8 mouse cellular contexts compared by ENCODE assay signal in genomic region chr11:35769188-35769745, GRCm38 (mm10). TPM values are rescaled to one million over a fixed set of nuclear protein-coding genes. Genes with fewer than 3 reads are reported as not detected.
A peak's percentile ranks its signal among the peaks of the same experiment; 100 is the strongest.
DNase-seq lines count a peak whose midpoint lies in the region; ATAC-seq and TF ChIP-seq lines count a peak whose summit lies in the region.

Gene Pank3 (plus strand): TSS chr11:35769484.

- WGBS in forebrain, embryonic 12.5 days: under 1% methylated on average over 36 of the region's 50 CpGs
- under 1% methylated on average over 37 of the region's 50 CpGs for WGBS in heart, postnatal 0 days
- under 1% methylated on average over 49 of the region's 50 CpGs for WGBS in liver, embryonic 16.5 days (ENCODE audit: insufficient replicate concordance)
- 1% methylated on average over 50 of the region's 50 CpGs for WGBS in neural tube, embryonic 13.5 days

- no peaks in the 10 kb centered on the region for H3K9me3 ChIP-seq in E14TG2a.4 (ENCODE audit: low read length)
- no peaks in the 10 kb centered on the region for H3K9me3 ChIP-seq in forebrain, embryonic 12.5 days
- no peaks in the 10 kb centered on the region for H3K9me3 ChIP-seq in heart, postnatal 0 days (replicated peaks; ENCODE audit: control insufficient read depth, low read length)
- H3K9me3 ChIP-seq in liver, embryonic 16.5 days (replicated peaks; ENCODE audit: control insufficient read depth, low read length): no peaks in the 10 kb centered on the region
- no peaks in the 10 kb centered on the region for H3K9me3 ChIP-seq in neural tube, embryonic 13.5 days

- peak within 1 kb of the TSS; percentile 96 for H3K27ac ChIP-seq in forebrain, embryonic 12.5 days
- H3K27ac ChIP-seq in heart, postnatal 0 days (ENCODE audit: low read depth): peak within 1 kb of the TSS; percentile 94
- peak within 1 kb of the TSS; percentile 84 for H3K27ac ChIP-seq in liver, embryonic 16.5 days (ENCODE audit: low read length)
- H3K27ac ChIP-seq in neural tube, embryonic 13.5 days (replicated peaks): peak within 1 kb of the TSS; percentile 96
- peak within 1 kb of the TSS; percentile 80 for H3K27ac ChIP-seq in testis, adult 2 months (ENCODE audit: control insufficient read depth, insufficient read depth, low read depth, low read length)

- peak within 1 kb of the TSS; percentile 85 for H3K4me2 ChIP-seq in forebrain, embryonic 12.5 days
- H3K4me2 ChIP-seq in heart, postnatal 0 days (ENCODE audit: low read depth, low read length): peak within 1 kb of the TSS; percentile 87
- peak within 1 kb of the TSS; percentile 91 for H3K4me2 ChIP-seq in liver, embryonic 16.5 days (ENCODE audit: low read depth, low read length)
- H3K4me2 ChIP-seq in neural tube, embryonic 13.5 days: peak within 1 kb of the TSS; percentile 76

- H3K9ac ChIP-seq in forebrain, embryonic 12.5 days: peak within 1 kb of the TSS; percentile 95
- peak within 1 kb of the TSS; percentile 93 for H3K9ac ChIP-seq in heart, postnatal 0 days (replicated peaks; ENCODE audit: low read depth, low read length)
- H3K9ac ChIP-seq in liver, embryonic 16.5 days (ENCODE audit: low read depth, low read length): peak within 1 kb of the TSS; percentile 89
- H3K9ac ChIP-seq in neural tube, embryonic 13.5 days: peak within 1 kb of the TSS; percentile 99

- TF ChIP-seq EP300 in heart, postnatal 0 days (IDR thresholded peaks at IDR 0.05; ENCODE audit: low read depth): no peak

- TF ChIP-seq POLR2A in testis, adult 2 months (IDR thresholded peaks at IDR 0.05; ENCODE audit: control insufficient read depth, low read depth, low read length): peak; percentile 53; the same call in 1 of the 2 replicates

- peaks cover 18% of the 10 kb centered on the region for H3K36me3 ChIP-seq in E14TG2a.4 (ENCODE audit: insufficient read depth, low read length)
- H3K36me3 ChIP-seq in forebrain, embryonic 12.5 days (replicated peaks): peaks cover 2% of the 10 kb centered on the region; the same call in 1 of the 2 replicates
- no peaks in the 10 kb centered on the region for H3K36me3 ChIP-seq in heart, postnatal 0 days (replicated peaks; ENCODE audit: control insufficient read depth, insufficient read depth, low read length)
- no peaks in the 10 kb centered on the region for H3K36me3 ChIP-seq in liver, embryonic 16.5 days (ENCODE audit: control insufficient read depth, insufficient read depth)
- no peaks in the 10 kb centered on the region for H3K36me3 ChIP-seq in neural tube, embryonic 13.5 days
- H3K36me3 ChIP-seq in testis, adult 2 months (ENCODE audit: control insufficient read depth, insufficient read depth, low read length): no peaks in the 10 kb centered on the region

- H3K27me3 ChIP-seq in E14TG2a.4 (ENCODE audit: insufficient read depth, low read length): peaks cover 4% of the 10 kb centered on the region
- H3K27me3 ChIP-seq in forebrain, embryonic 12.5 days: no peaks in the 10 kb centered on the region
- no peaks in the 10 kb centered on the region for H3K27me3 ChIP-seq in heart, postnatal 0 days (ENCODE audit: control insufficient read depth, insufficient read depth, low read length)
- no peaks in the 10 kb centered on the region; the same call in 1 of the 2 replicates for H3K27me3 ChIP-seq in liver, embryonic 16.5 days (ENCODE audit: control insufficient read depth, insufficient read depth, low read depth, low read length)
- no peaks in the 10 kb centered on the region for H3K27me3 ChIP-seq in neural tube, embryonic 13.5 days
- H3K27me3 ChIP-seq in testis, adult 2 months (ENCODE audit: control insufficient read depth, insufficient read depth, low read length): no peaks in the 10 kb centered on the region

- no peak for TF ChIP-seq CTCF in E14TG2a.4 (conservative IDR thresholded peaks at IDR 0.05; ENCODE audit: low read length)
- no peak for TF ChIP-seq CTCF in heart, postnatal 0 days (IDR thresholded peaks at IDR 0.05; ENCODE audit: low read depth)
- no peak for TF ChIP-seq CTCF in testis, adult 2 months (IDR thresholded peaks at IDR 0.05; ENCODE audit: control insufficient read depth, insufficient read depth, insufficient replicate concordance, low read depth, low read length)

- H3K4me3 ChIP-seq in E14TG2a.4 (replicated peaks; ENCODE audit: low read length): peak within 1 kb of the TSS; percentile 96
- peak within 1 kb of the TSS; percentile 79 for H3K4me3 ChIP-seq in forebrain, embryonic 12.5 days (replicated peaks)
- H3K4me3 ChIP-seq in heart, postnatal 0 days (ENCODE audit: low read depth, low read length): peak within 1 kb of the TSS; percentile 81
- H3K4me3 ChIP-seq in liver, embryonic 16.5 days (ENCODE audit: low read depth, low read length): peak within 1 kb of the TSS; percentile 89
- peak within 1 kb of the TSS; percentile 74 for H3K4me3 ChIP-seq in neural tube, embryonic 13.5 days
- H3K4me3 ChIP-seq in testis, adult 2 months (ENCODE audit: control insufficient read depth, low read depth, low read length): peak within 1 kb of the TSS; percentile 86

- H3K4me1 ChIP-seq in E14TG2a.4 (replicated peaks; ENCODE audit: low read depth, low read length): peaks cover 51% of the 10 kb centered on the region
- H3K4me1 ChIP-seq in forebrain, embryonic 12.5 days: peaks cover 16% of the 10 kb centered on the region
- H3K4me1 ChIP-seq in heart, postnatal 0 days (ENCODE audit: control insufficient read depth, insufficient read depth): peaks cover 9% of the 10 kb centered on the region
- peaks cover 17% of the 10 kb centered on the region for H3K4me1 ChIP-seq in liver, embryonic 16.5 days (ENCODE audit: control insufficient read depth, low read depth, low read length)
- peaks cover 26% of the 10 kb centered on the region for H3K4me1 ChIP-seq in neural tube, embryonic 13.5 days (replicated peaks)
- H3K4me1 ChIP-seq in testis, adult 2 months (ENCODE audit: control insufficient read depth, insufficient read depth, low read length): peaks cover 5% of the 10 kb centered on the region

- ATAC-seq in forebrain, embryonic 12.5 days (ENCODE audit: low FRiP score): peak; percentile 100
- peak; percentile 100 for ATAC-seq in heart, postnatal 0 days (ENCODE audit: insufficient read depth, low read depth)
- peak; percentile 96 for ATAC-seq in liver, embryonic 16.5 days (ENCODE audit: low read depth)
- peak; percentile 99 for ATAC-seq in neural tube, embryonic 13.5 days (ENCODE audit: low read depth)

- DNase-seq in c-Kit-positive CD71-positive TER-119-positive erythroid progenitor cells, embryonic 14.5 days (ENCODE audit: low spot score): peak; percentile 88
- DNase-seq in heart, postnatal 0 days (ENCODE audit: low spot score): peak; percentile 99
- DNase-seq in kidney, postnatal 4 days: peak; percentile 94 to 97

RNA-seq across cellular contexts. Expression of gene Pank3, which starts in this region (rescaled TPM):
- 30.2 and 30.3 TPM in 2 replicates for polyA plus RNA-seq in forebrain, embryonic 12.5 days (2016; fragmentation: Nextera tagmentation; extraction: Ambion mirVana)
- 23.0 and 28.6 TPM in 2 replicates for total RNA-seq in heart, postnatal 0 days (2014; rRNA removed; ENCODE audit: low replicate concordance)
- polyA plus RNA-seq in heart, postnatal 0 days (2015; fragmentation: Nextera tagmentation; extraction: Ambion mirVana): 5.9 and 6.3 TPM in 2 replicates
- 4.5 and 5.1 TPM in 2 replicates for polyA plus RNA-seq in liver, embryonic 16.5 days (2015; fragmentation: Nextera tagmentation; extraction: Ambion mirVana)
- polyA plus RNA-seq in neural tube, embryonic 13.5 days (2015; fragmentation: Nextera tagmentation; extraction: Ambion mirVana): 22.2 and 23.6 TPM in 2 replicates
- polyA plus RNA-seq in testis, adult 2 months (2012; rRNA removed): 2.9 and 3.9 TPM in 2 replicates

Comparison
In these comparisons a context has a peak if more than half of its experiments do, and no peak if none do; other contexts are left out.
1. Peak in every context shown above with its lines: DNase-seq, ATAC-seq, H3K4me3 ChIP-seq and H3K27ac ChIP-seq.